Mouse (Mus musculus): Measurements from ENCODE around the gene Pitpnm1.
"Not testable (repeated sequence)": the region's sequence is repeated elsewhere in the genome, so short reads cannot be mapped to it uniquely, and the experiment has no call there.

Pitpnm1 gene

GRCm38 (mm10) chr19:4119716-4120487, 20.1 kb downstream of the Pitpnm1 start:
- DNase-seq (ENCODE audit: low spot score), result no peak

GRCm38 (mm10) chr19:4120496-4120895, 20.7 kb downstream of the Pitpnm1 start:
- no peak for DNase-seq (ENCODE audit: low spot score)

DNA sequence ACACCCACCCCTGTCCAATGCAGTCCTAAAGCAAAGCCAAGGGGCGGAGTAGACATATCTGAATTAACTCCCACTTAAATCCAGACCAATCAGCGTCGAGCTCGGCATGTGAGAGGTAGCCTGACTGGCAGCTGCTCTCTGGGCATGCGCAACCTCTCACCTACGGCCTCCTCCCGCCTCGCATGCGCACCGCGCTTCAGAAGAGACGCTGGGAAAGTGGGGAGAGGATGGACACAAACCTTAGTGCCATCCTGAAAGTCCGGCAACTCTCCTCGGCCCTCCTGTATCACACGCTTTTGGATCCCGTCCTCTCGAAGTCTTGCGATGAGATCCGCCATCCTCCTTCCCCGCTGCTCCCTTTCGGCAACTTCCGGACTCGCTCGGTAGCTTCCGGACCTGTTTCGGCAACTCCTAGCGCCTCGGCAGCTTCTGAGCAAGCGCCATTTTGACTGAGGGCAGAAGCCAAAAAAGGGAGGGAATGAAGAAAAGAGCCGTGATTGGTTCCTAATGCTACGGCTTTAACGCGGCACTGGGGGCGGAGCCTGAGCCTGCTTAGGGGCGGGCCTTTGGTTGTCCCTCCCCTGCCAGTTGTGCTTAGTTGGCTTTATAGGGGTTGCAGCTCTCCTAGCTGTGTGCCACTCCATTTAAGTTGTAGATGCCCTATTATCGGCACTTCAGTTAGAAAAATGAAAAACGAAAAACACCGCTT, 21.5 kb downstream of the Pitpnm1 start:
- peak; percentile 98 for DNase-seq (ENCODE audit: low spot score)

DNA sequence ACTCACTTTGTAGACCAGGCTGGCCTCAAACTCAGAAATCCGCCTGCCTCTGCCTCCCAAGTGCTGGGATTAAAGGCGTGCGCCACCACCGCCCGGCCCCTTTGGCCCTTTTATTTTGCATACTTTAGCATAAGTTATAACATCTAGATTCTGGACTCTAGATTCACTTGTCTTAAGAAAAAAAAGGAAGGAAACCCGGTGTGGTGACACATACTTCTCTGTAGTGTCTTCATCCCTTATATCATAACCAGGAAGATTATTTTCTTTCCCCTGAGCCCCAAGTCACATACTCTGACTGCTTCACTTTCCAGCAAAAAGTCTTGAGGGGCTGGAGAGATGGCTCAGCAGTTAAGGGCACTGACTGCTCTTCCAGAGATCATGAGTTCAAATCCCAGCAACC, 22.1 kb downstream of the Pitpnm1 start:
- DNase-seq (ENCODE audit: low spot score), result not testable (repeated sequence)

DNA sequence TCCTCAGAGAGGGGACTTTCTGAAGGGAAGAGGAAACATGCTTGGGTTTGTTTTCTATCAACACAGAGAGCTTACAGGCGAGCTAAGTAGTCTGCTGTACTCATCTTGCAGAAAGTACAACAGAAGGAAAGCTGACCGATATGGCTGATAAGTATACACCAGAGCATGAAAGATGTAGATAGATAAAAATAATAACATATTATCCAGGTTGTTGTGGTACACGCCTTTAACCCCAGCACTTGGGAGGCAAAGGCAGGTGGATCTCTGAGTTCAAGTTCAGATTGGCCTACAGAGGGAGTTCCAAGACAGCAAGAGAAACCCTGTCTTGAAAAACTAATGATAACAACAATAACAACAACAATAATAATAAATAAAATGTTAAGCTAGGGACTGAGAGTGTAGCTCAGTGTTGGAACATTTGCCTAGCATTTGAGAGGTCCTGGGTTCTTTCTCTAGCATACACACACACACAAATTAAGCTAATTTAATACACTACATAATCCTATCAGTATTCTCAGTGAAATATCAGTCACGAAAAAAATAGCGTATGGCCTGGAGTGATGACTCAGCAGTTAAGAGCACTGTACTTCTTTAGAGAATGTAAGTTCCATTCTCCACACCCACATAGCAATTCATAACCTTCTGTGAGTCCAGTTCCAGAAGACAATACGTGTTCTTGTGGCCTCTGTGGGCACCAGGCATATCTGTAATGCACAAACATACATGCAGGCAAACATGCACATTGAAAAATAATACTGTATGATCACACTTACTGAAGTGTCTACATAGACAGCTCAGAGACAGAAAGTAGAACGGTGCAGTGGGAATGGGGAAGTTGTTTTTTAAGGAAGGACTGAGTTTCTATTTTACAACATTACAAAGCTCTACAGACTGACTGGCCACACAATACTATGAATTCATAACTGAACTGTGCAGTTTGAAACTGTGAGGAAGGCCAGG, 22.9 kb downstream of the Pitpnm1 start:
- no peak for DNase-seq (ENCODE audit: low spot score)

DNA sequence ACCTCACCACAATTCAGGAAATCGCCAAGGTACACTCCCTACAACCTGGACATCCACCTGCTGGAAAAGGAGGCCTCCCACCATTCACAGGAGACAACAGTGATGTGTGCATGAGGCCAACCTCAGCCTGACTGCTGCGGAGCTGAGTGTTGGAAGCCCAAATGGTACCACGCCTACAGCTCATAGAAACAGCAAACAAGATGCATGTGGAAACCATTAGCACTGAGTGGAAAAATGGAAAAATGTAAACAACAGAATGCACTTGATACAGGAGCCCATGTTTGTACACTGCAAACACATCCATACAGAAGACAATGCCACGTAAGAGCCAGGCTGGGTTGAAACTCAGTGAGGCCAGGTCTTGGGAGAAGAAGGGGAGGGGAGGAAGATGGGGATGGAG, 24.6 kb downstream of the Pitpnm1 start:
- DNase-seq (ENCODE audit: low spot score), result no peak

GRCm38 (mm10) chr19:4125268-4125667, 25.5 kb downstream of the Pitpnm1 start:
- DNase-seq (ENCODE audit: low spot score), result not testable (repeated sequence)

- DNase-seq (ENCODE audit: low spot score), result peak; percentile 98
Measured at GRCm38 (mm10) chr19:4125741-4126696, 26.2 kb downstream of the Pitpnm1 start, which contains the start of gene Aip. Gene Aip (minus strand): TSS chr19:4125858.

- DNase-seq (ENCODE audit: low spot score), result no peak
Measured at GRCm38 (mm10) chr19:4126759-4127495, 27.1 kb downstream of the Pitpnm1 start.

GRCm38 (mm10) chr19:4129462-4129861, 29.7 kb downstream of the Pitpnm1 start:
- DNase-seq (ENCODE audit: low spot score), result no peak

DNA sequence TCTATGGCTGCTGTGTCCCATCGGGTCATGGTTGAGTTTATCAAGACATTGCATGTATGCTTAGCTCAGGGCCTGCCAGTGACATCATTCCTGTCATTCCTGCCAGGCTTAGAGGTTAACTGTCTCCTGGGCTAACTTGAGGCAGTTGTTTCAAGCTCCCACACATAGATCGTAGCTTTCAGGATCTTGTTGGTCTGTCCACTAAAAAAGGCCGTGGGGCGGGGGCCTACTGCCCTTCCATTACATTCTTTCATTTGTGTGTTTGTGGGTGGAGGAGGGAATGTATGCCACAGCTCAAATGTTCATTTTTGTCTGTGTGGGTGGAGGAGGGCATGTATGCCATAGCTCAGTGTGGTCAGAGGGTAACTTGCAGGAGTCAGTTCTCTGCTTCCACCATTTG, 30.3 kb downstream of the Pitpnm1 start:
- DNase-seq (ENCODE audit: low spot score), result no peak

DNA sequence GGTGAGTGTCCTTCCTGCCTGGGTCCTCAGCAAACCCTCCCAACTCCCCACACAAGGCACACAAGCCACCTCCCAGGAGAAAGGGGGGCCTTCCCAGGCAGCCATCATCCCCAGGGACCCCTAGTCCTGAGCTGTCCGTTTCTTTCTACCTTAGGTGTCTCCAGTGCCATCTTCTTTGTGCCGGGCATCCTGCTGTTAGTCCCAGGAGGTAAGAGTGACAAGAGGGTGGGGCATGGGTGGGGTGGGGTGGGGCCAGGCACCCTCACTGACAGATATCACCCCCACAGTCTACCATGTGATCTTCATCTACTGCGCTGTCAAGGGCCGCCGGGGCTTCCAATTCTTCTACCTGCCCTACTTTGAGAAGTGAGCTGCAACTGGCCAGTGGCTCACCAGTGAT, 31.3 kb downstream of the Pitpnm1 start:
- DNase-seq (ENCODE audit: low spot score), result no peak

GRCm38 (mm10) chr19:4131768-4132167, 32.0 kb downstream of the Pitpnm1 start:
- DNase-seq (ENCODE audit: low spot score), result no peak

GRCm38 (mm10) chr19:4134354-4134753, 34.6 kb downstream of the Pitpnm1 start:
- DNase-seq (ENCODE audit: low spot score), result no peak

DNA sequence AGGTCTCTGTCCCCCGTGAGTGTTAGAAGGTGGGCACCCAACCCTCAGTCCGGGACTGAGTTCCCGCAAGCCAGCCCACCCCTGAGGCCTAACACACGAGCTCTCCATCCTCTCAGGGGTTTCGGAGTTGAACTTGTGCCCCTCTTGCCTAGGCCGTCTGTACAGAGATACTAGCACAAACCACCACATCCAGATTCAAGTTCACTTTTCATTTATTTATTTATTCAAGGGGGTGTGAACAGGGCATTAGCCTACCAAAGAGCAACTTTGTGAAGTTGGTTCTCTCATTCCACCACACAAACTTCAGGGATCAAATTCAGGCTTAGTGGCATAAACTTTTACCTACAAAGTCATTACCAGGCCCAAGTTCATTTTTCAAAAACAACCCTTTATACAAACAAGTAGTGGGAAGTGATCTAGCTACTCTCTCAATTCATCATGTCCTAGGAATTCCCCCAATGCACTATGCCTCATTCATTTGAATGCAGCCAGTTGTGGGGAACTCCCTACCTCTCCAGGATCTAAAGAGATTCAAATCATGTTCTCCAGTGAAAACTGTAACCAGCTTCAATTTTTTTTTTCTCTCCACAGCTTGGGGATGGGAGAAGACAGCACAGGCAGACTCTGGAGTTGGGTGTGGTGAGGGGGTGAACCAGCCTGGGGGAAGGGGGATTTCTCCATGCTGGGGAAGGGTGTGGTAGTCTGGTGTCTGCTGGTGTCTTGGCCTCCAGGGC, 35.6 kb downstream of the Pitpnm1 start:
- DNase-seq (ENCODE audit: low spot score), result not testable (repeated sequence)

DNA sequence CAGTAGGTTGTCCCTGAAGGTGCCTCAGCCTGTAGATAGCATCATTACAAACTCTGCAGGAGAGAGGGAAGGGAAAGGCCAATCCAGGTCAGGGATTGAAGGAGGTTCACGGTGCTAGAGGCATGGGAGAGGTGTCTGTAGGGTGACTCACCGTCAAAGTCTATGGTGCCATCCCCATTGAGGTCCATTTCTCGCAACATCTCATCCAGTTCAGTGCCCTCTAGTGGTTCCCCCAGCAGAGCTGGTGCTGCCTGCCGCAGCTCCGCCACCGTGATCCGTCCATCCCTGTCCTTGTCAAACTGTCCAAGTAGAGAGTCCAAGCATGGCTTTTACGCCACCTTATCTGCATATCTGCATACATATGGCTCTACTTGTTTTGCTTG, 36.2 kb downstream of the Pitpnm1 start:
- DNase-seq (ENCODE audit: low spot score), result not testable (repeated sequence)

DNA sequence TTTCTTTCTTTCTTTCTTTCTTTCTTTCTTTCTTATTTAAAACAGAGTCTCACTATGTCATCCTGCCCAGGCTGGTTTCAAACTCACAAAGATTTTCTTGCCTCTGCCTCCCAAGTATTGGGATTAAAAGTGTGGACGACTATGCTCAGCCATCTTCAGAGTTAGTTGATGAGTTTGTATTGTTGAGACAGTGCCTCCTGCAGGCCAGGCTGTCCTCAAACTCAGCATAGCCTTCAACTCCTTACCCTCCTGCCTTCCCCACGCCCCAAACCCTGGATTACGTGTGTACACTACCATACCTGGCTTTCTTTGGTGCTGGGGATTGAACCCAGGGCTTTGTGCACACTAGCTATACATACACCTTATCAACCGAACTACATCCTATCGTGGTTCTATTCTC, 36.7 kb downstream of the Pitpnm1 start:
- DNase-seq (ENCODE audit: low spot score), result no peak

DNA sequence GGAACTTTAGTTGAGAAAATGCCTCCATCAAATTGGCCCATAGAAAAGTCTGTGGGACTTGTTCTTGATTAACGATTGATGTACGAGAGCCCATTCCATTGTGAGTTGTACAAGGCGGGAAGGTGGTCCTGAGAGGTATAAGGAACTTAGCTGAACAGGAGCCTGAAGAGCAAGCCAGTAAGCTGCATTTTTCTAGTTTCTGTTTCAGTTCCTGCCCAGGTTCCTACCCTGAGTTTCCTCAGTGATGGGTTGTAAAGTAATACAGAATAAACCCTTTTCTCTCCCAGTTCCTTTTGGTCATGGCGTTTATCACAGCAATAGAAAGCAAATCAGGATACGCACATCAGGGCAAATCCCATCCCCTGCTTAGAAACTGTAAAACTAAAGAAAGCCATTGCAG, 38.1 kb downstream of the Pitpnm1 start:
- no peak for DNase-seq (ENCODE audit: low spot score)

- DNase-seq (ENCODE audit: low spot score), result no peak
Measured at GRCm38 (mm10) chr19:4139446-4139845, 39.6 kb downstream of the Pitpnm1 start, which contains the start of gene Gpr152. Gene Gpr152 (plus strand): TSS chr19:4139787.

DNA sequence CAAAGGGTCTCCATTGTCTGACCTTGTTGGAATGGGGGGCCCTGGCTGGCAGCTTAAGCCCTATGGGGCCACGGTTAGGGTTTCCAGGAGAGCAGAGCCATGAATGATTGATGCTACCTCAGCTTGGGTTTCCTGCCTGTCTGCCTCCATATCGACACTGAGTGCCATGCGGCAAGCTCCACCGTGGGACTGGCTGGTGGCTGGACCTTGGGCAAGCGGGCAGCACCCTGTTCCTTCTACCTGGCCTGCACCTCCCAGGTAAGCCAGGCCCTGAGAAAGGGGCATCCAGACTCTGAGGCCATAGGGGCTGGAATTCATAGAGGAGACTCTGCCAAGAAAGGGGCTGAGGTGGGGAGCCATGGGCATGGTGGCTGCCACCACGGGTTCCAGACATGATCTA, 40.3 kb downstream of the Pitpnm1 start:
- no peak for DNase-seq (ENCODE audit: low spot score)
